Mouse (Mus musculus) heart, postnatal 10 days (tissue): Measurements from ENCODE around the gene Prkd2. TPM values are rescaled to one million over a fixed set of nuclear protein-coding genes. Genes with fewer than 3 reads are reported as not detected.
A peak's percentile ranks its signal among the peaks of the same experiment; 100 is the strongest.

Experiments
- DNase-seq, 2 experiments: peaks; one replicate each; pipeline ENCODE4 v3.0.0; 2021
- intact Hi-C: fragments of 180-260 bp; cut with DNase I; formaldehyde crosslinking; loops from one replicate; pipeline ENCODE4 v1.15.1; 2025
- total RNA-seq, 2 experiments: library from RNA; stranded (reverse); gene quantifications; 2 replicates each; pipeline ENCODE4 v1.2.3; 2021

The Prkd2 gene
- total RNA-seq, 2 experiments from 2014 or later, result 27.8 to 31.9 TPM

DNA sequence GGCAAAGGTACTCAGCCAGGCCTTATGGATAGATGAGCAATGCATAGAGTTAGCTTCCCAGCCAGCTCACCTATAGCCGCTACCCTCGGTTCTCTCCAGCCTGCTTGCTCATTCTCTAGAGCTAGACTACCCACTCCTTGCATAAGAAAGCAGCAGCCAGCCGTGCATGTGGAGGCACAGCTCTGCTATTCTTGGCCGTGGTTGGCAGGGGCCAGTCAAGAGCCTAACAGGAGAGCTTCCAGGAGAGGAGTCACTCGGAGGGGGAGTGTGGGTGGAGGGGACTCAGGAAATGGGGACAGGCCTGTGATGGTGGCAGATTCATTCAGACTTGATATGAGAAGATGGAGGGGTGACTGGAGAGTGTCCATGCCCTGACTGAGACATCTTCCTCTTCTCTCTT lies 19.0 kb upstream of the Prkd2 start:
- intact Hi-C loops, result no loop called here
- DNase-seq, result peak; percentile 55 to 69

- DNase-seq, result peak; percentile 57 to 69
- intact Hi-C loops, result loop anchor here (2.0 kb wide), 2 partner anchors 33 to 67 kb away; no protein-coding TSS in a partner anchor
Measured at GRCm38 (mm10) chr7:16825785-16826184, 16.9 kb upstream of the Prkd2 start.

DNA sequence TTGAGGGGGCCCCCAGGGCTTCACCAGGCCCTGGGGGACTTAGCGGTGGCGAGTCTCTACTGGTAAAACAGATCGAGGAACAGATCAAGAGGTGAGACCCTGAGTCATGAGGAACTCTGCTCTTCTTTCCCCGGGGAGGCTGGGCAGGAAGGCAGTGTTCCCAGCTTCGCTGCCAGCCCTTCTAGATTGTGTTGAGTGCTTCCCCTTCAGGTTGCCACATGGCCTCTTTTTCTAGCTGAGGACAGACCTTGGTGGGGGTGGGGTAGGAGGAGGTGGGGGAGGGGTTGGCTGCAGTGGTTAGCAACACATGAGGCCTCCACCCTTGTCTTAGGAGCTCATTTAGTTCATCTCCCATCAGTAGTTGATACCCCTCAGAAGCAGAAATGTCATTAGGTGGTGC lies 16.1 kb upstream of the Prkd2 start:
- intact Hi-C loops, result loop anchor here (2.0 kb wide), 2 partner anchors 32 to 66 kb away; no protein-coding TSS in a partner anchor
- no peak for DNase-seq

DNA sequence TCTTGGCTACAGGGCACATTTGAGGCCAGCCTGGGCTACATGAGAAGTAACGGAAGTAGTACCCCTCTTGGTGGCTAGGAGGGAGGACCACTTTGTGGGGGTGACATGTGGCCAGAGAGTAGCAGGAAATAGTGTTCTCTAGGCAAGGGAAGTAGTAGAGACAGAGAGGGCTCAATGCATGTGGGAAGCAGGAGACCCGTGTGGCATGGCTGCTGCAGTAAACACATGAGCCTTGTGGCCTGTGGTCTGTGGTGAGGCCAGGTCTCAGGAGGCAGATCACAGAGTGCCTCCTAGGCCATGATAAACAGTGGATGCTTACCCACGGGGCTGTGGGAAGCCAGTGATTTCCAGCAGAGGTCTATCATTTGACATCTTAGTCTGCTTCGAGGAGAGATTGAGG lies 15.4 kb upstream of the Prkd2 start:
- DNase-seq, result no peak
- intact Hi-C loops, result loop anchor here (2.0 kb wide), 2 partner anchors 32 to 66 kb away; no protein-coding TSS in a partner anchor

DNA sequence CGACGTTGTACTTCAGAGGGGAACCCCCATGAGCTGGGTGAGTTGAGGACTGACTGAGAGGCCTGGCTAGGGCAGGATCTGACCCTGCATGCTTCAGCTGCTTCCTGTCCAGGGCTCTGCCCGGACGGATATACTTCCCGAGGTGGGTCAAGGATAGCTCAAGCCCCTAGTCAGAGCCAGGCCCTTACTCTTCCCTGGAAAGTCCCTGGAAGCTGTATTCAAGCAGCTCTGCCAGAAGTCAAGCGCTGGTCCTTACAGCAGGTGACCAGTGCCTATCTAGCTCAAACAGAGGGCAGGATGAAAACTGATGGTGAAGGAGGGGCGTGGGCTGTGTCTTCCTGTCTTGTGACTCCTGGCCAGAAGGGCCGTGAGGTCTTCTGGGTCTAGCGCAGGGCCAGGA lies 12.3 kb upstream of the Prkd2 start:
- intact Hi-C loops, result no loop called here
- DNase-seq, result no peak

- intact Hi-C loops, result no loop called here
- no peak for DNase-seq
Measured at GRCm38 (mm10) chr7:16837916-16838803, 4.5 kb upstream of the Prkd2 start.

DNA sequence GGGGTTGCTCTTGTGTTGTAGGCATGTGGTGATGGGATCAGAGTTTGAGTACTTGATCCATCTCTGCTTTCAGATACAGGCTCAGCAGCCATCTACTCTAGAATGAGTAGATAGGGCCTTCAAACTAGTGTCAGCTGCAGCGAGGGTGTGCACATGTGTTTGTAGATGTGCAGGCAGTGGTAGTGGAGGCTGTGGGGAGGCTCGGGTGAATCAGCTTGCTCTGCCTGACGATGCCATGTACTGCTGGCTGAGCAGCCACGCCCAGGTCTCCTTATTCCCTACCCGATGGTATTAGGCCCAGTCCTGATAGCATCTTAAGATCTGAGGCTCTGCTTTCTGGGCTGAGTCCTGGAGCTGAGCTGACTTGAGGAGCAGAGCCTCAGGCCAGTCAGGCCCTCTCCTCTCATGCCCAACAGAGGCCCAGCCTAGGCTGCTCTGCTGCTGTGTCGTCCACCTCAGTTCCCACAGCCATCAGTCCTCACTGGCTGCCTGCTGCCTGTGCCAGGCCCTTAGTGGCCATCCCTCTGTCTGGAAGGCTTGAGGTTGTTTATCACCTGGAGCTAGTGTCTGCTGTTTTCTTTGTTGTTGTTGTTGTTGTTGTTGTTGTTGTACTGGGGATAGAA lies 3.8 kb upstream of the Prkd2 start:
- intact Hi-C loops, result no loop called here
- DNase-seq, result no peak

GRCm38 (mm10) chr7:16839427-16840108 lies 3.1 kb upstream of the Prkd2 start:
- intact Hi-C loops, result no loop called here
- no peak for DNase-seq

DNA sequence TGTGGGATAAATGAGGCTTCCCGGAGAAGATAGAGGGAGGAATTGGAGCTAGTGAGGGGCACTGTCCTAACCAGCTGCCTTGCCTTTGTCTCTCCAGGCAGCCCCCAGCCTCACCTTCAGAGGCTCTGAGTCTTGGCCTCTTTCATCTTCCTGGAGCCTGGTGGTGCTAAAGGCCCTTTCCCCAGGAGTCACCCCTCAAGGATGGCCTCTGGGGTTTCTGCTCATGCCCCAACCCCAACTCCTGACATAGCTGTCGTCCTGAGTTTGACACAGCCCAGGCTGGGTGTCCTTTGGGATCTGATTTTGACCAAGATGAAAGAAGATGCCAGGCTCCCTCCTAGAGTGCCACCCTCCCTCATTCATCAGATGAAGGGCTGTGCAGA lies 2.6 kb upstream of the Prkd2 start:
- intact Hi-C loops, result no loop called here
- no peak for DNase-seq

DNA sequence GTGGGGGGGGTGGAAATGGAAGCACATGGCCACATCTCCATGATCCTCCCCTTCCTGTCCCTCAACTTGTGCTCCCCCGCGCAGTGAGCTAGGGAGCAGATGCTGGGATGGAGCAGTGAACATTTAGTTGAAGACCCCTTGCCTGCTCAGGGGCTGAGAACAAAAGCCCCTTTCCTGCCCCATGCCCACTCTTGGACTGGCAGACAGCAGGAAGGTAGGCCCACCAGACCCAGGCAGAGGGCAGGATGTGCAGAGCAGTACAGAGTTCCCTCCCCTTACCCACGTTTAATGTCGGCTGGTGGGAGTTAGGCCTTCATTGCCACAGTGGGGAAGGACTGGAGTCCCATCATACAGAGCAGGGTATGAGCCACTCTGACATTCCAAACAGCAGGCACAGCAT lies 1.6 kb upstream of the Prkd2 start:
- intact Hi-C loops, result loop anchor here (1.0 kb wide), 1 partner anchor 10 kb away; no protein-coding TSS in a partner anchor

DNA sequence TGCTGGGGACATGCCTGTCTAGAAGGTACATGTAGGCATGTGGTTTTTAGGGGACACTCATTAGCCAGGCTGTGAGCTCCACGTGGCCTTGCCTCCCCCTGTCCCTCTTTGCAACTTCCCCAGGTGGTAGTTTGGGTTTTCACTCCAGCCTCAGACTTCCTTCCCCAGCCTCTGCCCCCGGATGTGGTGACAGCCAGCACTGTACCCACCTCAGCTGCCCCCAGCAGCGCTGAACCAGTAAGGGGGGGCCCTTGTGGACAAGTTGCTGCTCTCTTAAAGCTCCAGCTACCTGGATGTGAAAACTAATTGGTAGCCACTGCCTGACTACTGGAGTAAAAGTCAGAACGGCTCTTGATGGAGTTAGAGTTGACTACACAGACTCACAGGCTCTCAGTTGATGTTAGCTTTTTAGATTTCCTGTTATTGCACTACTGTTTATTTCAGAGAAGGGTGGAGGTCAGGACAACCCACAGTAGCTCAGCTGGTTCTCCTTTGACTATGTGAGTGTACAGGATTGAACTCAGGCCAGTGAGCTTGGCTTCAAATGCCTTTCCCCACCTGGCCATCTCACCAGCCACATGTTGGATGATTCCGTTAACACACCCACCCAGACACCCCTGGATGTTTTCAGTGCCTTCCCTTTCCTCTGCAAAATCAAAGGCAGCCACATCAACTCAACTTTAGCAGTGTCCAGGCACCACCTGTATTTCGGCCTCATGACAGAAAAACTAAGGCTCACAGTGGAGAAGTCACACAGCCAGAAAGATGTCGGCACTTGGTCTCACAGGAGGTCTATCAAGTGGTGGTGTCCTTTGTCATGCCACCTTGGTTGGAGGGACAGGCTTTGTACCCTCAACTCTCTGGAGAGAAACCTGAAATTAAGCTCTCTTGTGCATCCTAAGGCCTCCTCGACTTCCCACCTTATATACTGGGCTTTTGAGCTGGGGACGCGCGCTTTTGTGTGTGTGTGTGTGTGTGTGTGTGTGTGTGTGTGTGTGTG lies 841 bp upstream of the Prkd2 start:
- peak in 1 of 2 experiments; percentile 29 for DNase-seq
- intact Hi-C loops, result loop anchor here (1.0 kb wide), 2 partner anchors 8 to 11 kb away; no protein-coding TSS in a partner anchor

More for the DNA sequence above, 1.6 kb upstream of the Prkd2 start:
- no peak for DNase-seq

- DNase-seq, result peak; percentile 47 to 52
- intact Hi-C loops, result no loop called here
Measured at GRCm38 (mm10) chr7:16843441-16844171, 904 bp downstream of the Prkd2 start.

DNA sequence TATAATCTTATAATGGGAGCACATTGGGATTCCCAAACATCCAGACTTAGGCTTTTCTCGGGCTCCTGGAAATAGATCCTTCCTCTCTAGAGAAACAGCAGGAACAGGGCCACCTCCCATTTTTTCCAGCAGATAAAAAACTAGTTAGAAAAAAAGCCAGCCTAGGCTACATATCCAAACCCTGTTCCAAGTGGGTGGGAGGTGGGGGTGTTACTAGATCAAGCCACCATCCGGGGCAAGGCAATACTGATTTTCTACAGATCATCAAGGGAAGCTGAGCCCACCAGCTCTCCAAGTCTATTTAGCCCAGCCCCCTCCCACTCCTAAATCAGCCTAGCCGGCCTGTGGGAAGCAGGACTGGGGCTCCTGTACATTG lies 2.0 kb downstream of the Prkd2 start:
- DNase-seq, result peak in 1 of 2 experiments; percentile 42
- intact Hi-C loops, result no loop called here

GRCm38 (mm10) chr7:16845072-16845819 lies 2.5 kb downstream of the Prkd2 start:
- DNase-seq, result peak; percentile 58 to 60
- intact Hi-C loops, result no loop called here

- DNase-seq, result no peak
- intact Hi-C loops, result no loop called here
Measured at GRCm38 (mm10) chr7:16845820-16846167, 3.1 kb downstream of the Prkd2 start.

GRCm38 (mm10) chr7:16846775-16847174 lies 4.1 kb downstream of the Prkd2 start:
- no peak for DNase-seq
- intact Hi-C loops, result no loop called here

GRCm38 (mm10) chr7:16847507-16847906 lies 4.8 kb downstream of the Prkd2 start:
- no peak for DNase-seq
- intact Hi-C loops, result no loop called here

DNA sequence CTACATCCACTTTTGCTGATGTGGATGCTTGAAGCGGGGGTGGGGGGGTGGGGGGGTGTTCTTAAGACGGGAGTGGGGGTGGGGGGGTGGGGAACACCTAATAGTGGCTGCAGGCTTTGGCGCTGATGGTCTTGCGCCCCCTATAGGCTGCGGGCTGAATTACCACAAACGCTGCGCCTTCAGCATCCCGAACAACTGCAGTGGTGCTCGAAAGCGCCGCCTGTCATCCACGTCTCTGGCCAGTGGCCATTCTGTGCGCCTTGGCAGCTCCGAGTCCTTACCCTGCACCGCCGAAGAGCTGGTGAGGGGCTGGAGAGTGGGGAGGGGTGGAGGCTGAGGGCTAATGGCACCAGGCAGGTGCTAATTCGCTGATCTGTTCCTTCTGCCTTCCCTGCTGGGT lies 5.9 kb downstream of the Prkd2 start:
- intact Hi-C loops, result no loop called here
- peak; percentile 43 to 69 for DNase-seq

DNA sequence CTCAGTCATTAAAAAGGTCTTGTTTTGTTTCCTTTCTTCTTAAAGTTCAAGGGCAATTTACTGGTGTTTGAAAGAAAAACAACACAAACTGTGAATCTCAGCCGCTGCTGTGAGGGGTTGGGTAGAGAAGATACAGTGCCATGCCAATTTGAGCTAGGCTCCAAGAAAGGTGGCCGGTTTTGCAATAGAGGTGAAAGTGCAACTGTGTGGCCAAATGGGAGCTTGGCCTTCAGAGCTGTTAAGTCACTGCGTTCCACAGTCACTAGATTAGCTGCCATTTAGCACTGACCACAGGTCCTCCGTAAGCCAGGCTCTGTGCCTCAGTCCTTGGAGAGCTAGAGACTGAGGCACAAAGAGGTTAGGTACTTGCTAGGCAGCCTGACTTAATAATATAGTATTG lies 8.9 kb downstream of the Prkd2 start:
- DNase-seq, result no peak
- intact Hi-C loops, result no loop called here
